Mouse (Mus musculus): Measurements from ENCODE around the gene Ube2z. TPM values are rescaled to one million over a fixed set of nuclear protein-coding genes. Genes with fewer than 3 reads are reported as not detected.

The Ube2z gene
- polyA plus RNA-seq, 1 experiment from 2014 or later: 42.2 TPM

DNA sequence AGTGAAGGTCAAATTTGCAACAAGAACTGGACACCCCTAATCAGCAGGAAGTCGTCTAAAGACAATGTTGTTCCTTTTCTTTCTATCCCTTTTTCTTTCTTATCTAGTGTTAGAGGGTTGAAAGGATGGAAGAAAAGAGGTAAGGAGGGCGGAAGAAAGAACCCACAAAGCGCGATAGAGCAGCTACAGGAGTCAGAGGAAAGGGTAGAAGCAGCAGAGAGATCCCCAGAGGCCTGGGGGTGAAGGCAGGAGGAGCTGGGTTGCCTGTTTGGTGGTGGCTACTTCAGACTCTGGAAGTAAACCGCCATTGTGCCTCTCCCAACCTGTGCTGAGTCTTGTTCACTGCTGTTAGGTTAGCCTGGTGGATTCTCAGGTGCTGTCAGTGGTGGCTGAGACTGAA lies 37.1 kb downstream of the Ube2z start:
- no peak overlapping the region for H3K4me2 ChIP-seq (replicated peaks)
- no peak overlapping the region for H3K27ac ChIP-seq
- H3K9me3 ChIP-seq: no peaks in the 10 kb centered on the region
- H3K27me3 ChIP-seq (replicated peaks): no peaks in the 10 kb centered on the region
- no peaks in the 10 kb centered on the region for H3K4me1 ChIP-seq
- ATAC-seq (ENCODE audit: low FRiP score, low read depth): no peak
- no peak overlapping the region for H3K9ac ChIP-seq
- H3K4me3 ChIP-seq: no peak overlapping the region
- WGBS: 65% methylated on average over 5 of the region's 5 CpGs
- no peaks in the 10 kb centered on the region for H3K36me3 ChIP-seq

DNA sequence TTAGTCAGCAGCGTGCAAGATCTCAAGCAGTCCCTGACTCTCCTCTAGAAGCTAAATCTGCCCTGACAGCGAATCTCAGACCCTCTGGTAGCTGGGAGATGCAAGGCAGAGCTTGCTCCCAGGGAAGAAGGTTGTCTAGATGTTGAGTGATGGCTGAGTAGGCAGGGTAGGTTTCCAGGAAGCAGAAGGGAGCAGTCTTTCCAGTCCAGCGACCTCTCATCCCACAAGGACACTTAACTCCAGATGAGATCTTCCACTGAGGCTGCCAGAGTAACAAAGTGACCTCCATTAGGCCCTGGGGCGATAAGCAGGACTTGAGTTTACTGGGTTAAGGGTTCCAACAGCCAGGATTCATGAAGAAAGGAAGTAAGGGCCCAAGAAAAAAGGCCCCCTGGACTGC lies 44.6 kb downstream of the Ube2z start:
- no peaks in the 10 kb centered on the region for H3K4me1 ChIP-seq
- 73% methylated on average over 4 of the region's 4 CpGs for WGBS
- H3K4me2 ChIP-seq (replicated peaks): no peak overlapping the region
- no peak overlapping the region for H3K4me3 ChIP-seq
- no peaks in the 10 kb centered on the region for H3K9me3 ChIP-seq
- no peak overlapping the region for H3K9ac ChIP-seq
- H3K27me3 ChIP-seq (replicated peaks): no peaks in the 10 kb centered on the region
- H3K36me3 ChIP-seq: no peaks in the 10 kb centered on the region
- no peak for ATAC-seq (ENCODE audit: low FRiP score, low read depth)
- H3K27ac ChIP-seq: no peak overlapping the region

DNA sequence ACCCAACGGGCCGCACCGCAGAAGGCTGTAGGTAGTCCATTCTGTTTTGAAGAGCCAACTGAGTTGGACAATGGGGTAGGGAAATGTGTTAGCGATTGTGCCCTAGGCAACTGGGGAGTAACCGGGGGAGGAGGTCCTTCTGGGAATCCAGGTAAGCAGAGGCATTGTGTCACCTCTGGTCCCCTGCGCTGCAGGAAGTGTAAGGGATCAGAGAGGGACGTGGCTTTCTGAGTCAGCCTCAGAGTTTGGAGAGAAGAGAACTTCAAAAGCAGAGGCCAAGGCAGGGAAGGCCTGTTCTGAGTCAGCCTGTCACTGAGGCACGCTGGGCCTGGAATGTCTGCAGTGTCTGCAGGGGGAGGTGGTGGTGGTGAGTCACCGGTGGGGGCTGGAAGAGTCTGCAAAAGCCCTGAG lies 47.2 kb downstream of the Ube2z start:
- H3K4me3 ChIP-seq: no peak overlapping the region
- no peaks in the 10 kb centered on the region for H3K4me1 ChIP-seq
- H3K27me3 ChIP-seq (replicated peaks): no peaks in the 10 kb centered on the region
- no peak overlapping the region for H3K27ac ChIP-seq
- no peak overlapping the region for H3K9ac ChIP-seq
- no peaks in the 10 kb centered on the region for H3K9me3 ChIP-seq
- no peak overlapping the region for H3K4me2 ChIP-seq (replicated peaks)
- no peaks in the 10 kb centered on the region for H3K36me3 ChIP-seq
- no peak for ATAC-seq (ENCODE audit: low FRiP score, low read depth)
- WGBS: 24% methylated on average over 9 of the region's 9 CpGs

DNA sequence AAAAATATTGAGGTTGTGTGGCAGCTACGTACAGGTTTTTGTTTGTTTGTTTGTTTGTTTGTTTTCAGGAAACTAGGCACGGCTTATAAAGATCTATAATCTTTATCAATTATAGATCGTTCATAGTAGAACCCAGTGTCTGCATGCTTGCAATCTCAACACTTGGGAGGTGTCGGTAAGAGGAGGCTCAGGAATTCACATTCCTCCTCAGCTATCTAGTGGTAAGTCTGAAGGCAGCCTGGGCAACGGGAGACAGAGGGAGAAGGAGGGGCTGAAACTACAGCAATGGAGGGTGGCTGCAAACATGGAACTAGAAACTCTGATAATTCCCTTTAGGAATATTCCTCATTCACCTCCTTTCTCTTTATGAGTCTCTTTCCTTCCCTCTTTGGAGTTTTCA lies 49.8 kb downstream of the Ube2z start:
- H3K4me1 ChIP-seq: peaks cover 4% of the 10 kb centered on the region
- no peak overlapping the region for H3K4me2 ChIP-seq (replicated peaks)
- H3K27ac ChIP-seq: no peak overlapping the region
- H3K27me3 ChIP-seq (replicated peaks): no peaks in the 10 kb centered on the region
- H3K4me3 ChIP-seq: no peak overlapping the region
- no peaks in the 10 kb centered on the region for H3K9me3 ChIP-seq
- no peak for ATAC-seq (ENCODE audit: low FRiP score, low read depth)
- no peaks in the 10 kb centered on the region for H3K36me3 ChIP-seq
- no peak overlapping the region for H3K9ac ChIP-seq
- WGBS: 53% methylated on average over 5 of the region's 5 CpGs

DNA sequence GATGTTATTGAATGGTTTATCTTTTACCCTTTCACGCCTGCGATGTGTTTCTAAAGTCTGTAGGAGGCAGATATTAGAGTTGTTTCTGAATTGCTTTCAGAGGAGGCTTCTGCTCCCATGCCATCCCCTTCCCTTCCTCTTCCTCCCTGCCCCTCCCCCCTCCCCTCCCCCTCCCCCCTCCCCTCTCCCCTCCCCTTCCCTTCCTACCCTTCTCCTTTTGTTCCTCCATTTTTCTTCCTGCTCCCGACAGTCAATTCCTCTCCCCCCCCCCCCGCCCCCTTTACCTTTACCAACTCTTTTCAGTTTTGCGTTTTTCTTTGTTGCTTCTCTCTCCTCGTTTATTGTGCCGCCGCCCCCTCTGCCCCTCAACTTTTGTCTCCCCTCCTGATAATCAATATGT lies 53.2 kb downstream of the Ube2z start:
- Histone ChIP-seq H3K4me1 (peaks cover 4% of the 10 kb centered on the region), H3K27ac (no peak overlapping the region), H3K9me3 (no peaks in the 10 kb centered on the region), H3K27me3 (replicated peaks) (no peaks in the 10 kb centered on the region), H3K4me3 (no peak overlapping the region), H3K4me2 (replicated peaks) (peak overlapping the region; percentile 41), H3K9ac (no peak overlapping the region), H3K36me3 (no peaks in the 10 kb centered on the region)
- no peak for ATAC-seq (ENCODE audit: low FRiP score, low read depth)
- WGBS: 4% methylated on average over 5 of the region's 8 CpGs

DNA sequence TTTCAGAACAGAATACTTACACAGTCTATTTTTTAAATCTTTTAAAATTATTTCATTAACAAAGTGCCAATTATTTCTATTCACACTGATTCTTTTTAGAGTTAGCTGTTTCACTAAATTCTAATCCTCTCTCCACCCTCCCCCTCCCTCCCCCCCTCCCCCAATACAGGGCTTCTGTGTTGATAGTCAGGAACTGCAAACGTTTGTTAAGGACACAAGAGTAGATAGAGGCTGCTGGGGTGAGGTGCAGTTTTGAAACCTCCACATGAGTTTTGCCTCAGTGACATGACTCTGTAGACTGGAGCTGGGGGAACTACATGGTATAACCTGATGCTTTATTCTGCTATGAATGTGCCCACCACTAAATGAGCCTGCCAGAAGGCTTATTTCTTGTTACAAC lies 56.4 kb downstream of the Ube2z start:
- no peak overlapping the region for H3K27ac ChIP-seq
- ATAC-seq (ENCODE audit: low FRiP score, low read depth): no peak
- H3K9ac ChIP-seq: no peak overlapping the region
- peaks cover 4% of the 10 kb centered on the region for H3K4me1 ChIP-seq
- H3K4me3 ChIP-seq: no peak overlapping the region
- H3K4me2 ChIP-seq (replicated peaks): no peak overlapping the region
- no peaks in the 10 kb centered on the region for H3K9me3 ChIP-seq
- 0% methylated on average over 1 of the region's 1 CpGs for WGBS
- no peaks in the 10 kb centered on the region for H3K27me3 ChIP-seq (replicated peaks)
- no peaks in the 10 kb centered on the region for H3K36me3 ChIP-seq

DNA sequence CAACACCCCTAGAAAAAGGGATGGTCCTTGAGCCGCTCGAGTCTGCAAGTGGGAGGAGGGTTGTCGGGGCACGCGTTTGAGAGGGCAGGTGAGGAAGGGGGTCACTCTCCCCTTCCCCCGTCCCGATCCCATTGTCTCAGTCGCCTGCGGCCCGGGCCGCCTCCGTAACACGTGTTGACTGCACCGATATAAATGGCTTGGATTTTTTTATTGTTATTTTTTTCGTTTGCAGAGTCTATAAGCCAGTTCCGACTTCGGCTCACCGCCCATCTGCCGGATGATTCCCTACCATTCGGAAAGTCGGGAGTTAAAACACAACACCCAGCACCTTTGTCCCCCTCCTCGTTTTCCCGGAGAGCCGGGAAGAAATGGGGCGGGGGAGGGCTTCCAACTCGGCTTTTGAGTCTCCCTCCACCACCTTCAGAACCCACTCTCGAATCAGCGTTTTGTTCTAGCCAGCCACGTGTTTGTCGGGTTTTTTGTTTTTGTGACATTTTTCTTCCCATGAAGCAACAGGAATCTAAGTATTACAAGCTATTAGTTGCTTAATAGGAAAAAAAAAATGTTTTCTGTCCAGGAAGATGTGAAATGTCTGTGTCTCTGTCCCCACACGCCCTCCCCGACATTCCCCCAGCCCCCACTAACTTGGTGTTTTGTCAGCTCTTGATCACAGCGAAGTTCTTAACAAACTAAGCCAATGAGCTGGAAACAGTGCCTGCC lies 57.5 kb downstream of the Ube2z start:
- peak; percentile 35; the same call in 1 of the 2 replicates for ATAC-seq (ENCODE audit: low FRiP score, low read depth)

DNA sequence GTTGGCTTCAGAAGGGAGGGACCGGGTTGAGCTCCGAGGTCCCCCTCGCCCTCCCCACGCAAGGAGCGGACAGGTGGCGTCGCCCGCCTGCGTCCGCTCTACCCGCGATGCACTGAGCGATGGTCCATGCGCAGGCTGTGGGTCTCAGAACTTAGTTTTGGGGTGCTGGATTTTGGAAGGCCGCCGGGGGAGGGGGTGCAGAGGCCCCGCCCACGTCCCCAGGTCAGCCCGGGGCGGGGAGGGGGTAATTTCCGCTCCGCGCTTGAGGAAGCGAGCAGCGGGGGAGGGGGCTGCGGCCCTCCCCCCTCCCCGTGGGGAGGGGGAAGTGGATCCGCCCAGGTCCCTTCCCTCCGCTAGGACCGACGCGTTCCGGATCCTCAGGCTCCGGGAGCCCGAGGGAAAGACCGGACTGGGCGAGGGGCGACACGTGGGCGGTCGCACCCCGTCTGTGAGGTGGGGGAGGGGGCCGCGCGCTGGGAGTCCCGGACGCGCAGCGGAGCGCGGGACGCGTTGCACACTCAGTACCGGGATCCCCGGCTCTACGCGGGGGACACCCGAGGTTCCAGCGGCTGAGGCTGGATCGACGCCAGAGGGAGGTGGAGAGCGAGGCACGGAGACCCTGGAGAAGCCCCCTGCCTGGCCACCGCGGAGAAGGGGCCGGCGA lies 58.2 kb downstream of the Ube2z start:
- WGBS: 1% methylated on average over 65 of the region's 67 CpGs
- Histone ChIP-seq H3K9ac (peak overlapping the region; percentile 97), H3K4me3 (peak overlapping the region; percentile 96), H3K36me3 (no peaks in the 10 kb centered on the region), H3K27me3 (replicated peaks) (no peaks in the 10 kb centered on the region), H3K27ac (peak overlapping the region; percentile 95), H3K4me1 (peaks cover 17% of the 10 kb centered on the region), H3K4me2 (replicated peaks) (peak overlapping the region; percentile 88), H3K9me3 (no peaks in the 10 kb centered on the region)
- ATAC-seq (ENCODE audit: low FRiP score, low read depth): peak; percentile 83

More for the DNA sequence above, 57.5 kb downstream of the Ube2z start:
- peak overlapping the region; percentile 97 for H3K9ac ChIP-seq
- H3K27ac ChIP-seq: peak overlapping the region; percentile 95
- H3K4me2 ChIP-seq (replicated peaks): peak overlapping the region; percentile 88
- peak overlapping the region; percentile 96 for H3K4me3 ChIP-seq
- peaks cover 13% of the 10 kb centered on the region for H3K4me1 ChIP-seq
- under 1% methylated on average over 33 of the region's 33 CpGs for WGBS
- no peaks in the 10 kb centered on the region for H3K36me3 ChIP-seq
- no peaks in the 10 kb centered on the region for H3K9me3 ChIP-seq
- H3K27me3 ChIP-seq (replicated peaks): no peaks in the 10 kb centered on the region

DNA sequence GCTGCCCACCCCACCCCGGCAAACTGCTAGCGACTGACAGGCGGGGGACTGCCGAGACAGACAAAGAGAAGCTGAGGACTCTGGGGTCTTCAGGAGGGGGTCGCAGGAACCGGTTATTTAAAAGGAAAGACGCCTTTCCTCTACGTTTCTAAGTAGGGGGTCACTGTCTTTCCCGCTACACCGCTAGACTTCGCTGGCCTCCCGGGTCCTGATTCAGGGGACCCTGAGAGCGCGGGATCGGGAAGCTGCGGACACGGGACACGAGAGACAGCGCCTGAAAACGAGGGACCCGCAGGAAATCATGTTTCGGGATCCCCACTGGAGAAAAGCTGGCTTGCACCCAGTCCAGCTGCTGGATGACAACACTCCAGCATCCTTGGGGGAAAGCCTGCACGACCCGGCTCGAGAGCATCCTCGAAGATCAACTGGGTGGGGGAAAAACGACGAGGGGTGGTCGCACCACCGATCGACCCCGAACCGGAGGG lies 58.8 kb downstream of the Ube2z start:
- peak overlapping the region; percentile 97 for H3K9ac ChIP-seq
- under 1% methylated on average over 33 of the region's 33 CpGs for WGBS
- ATAC-seq (ENCODE audit: low FRiP score, low read depth): peak; percentile 44

DNA sequence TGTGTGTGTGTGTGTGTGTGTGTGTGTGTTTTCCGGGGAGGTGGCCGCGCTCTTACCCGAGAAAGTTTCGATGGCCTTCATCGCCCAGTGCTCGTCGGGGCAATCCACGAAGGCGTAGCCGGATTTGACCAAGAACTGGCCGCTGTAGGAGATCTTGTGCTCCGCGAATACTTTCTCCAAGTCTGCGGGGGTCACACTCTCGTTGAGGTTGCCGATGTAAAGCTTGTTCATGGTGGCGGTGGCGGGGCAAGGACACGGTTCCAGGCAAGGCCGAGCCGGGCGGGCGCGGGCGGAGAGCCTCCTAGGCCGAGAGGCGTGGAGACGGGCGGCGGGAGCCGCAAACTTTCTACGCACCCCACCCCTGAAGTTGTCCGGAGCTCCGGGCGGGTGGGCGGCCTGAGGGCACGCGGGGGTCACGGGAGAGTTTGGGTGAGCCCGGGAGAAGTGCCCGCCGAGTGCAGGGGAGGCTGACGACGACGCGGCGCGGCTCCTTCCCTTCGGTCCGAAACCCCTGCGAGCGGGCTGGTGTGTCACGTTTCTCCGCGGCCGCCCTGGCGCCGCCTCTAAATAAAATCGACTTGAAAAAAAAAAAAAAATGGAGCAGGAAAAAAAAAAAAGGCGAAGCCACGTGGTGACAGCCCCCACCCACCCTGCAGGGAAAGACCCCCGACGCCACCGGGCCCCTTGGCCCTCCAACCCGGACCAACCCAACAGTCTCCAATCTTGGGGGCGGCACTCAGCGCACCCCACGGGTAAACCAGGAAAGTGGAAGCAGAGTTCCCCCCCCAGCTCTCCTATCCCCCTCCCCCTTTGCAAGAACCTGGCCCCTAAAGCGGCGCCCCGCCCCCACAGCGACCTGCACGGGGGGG lies 59.6 kb downstream of the Ube2z start, which contains the start of gene Igf2bp1:
Gene Igf2bp1, minus strand, starts transcription at position 538 of the 869 bp plus-strand sequence.
- Histone ChIP-seq H3K4me3 (peak within 1 kb of the TSS; percentile 96), H3K9ac (peak within 1 kb of the TSS; percentile 97), H3K27ac (peak within 1 kb of the TSS; percentile 95), H3K27me3 (replicated peaks) (no peaks in the 10 kb centered on the region), H3K9me3 (no peaks in the 10 kb centered on the region), H3K4me1 (peaks cover 22% of the 10 kb centered on the region), H3K36me3 (no peaks in the 10 kb centered on the region), H3K4me2 (replicated peaks) (peak within 1 kb of the TSS; percentile 88)
- ATAC-seq (ENCODE audit: low FRiP score, low read depth): 0 out of 2 replicates have a peak, but pooled peaks have one; percentile 41
- WGBS: under 1% methylated on average over 69 of the region's 74 CpGs

More for the DNA sequence above, 58.8 kb downstream of the Ube2z start:
- H3K27me3 ChIP-seq (replicated peaks): no peaks in the 10 kb centered on the region
- peak overlapping the region; percentile 95 for H3K27ac ChIP-seq
- H3K4me2 ChIP-seq (replicated peaks): peak overlapping the region; percentile 88
- H3K4me3 ChIP-seq: peak overlapping the region; percentile 96
- no peaks in the 10 kb centered on the region for H3K9me3 ChIP-seq
- peaks cover 21% of the 10 kb centered on the region for H3K4me1 ChIP-seq
- no peaks in the 10 kb centered on the region for H3K36me3 ChIP-seq

DNA sequence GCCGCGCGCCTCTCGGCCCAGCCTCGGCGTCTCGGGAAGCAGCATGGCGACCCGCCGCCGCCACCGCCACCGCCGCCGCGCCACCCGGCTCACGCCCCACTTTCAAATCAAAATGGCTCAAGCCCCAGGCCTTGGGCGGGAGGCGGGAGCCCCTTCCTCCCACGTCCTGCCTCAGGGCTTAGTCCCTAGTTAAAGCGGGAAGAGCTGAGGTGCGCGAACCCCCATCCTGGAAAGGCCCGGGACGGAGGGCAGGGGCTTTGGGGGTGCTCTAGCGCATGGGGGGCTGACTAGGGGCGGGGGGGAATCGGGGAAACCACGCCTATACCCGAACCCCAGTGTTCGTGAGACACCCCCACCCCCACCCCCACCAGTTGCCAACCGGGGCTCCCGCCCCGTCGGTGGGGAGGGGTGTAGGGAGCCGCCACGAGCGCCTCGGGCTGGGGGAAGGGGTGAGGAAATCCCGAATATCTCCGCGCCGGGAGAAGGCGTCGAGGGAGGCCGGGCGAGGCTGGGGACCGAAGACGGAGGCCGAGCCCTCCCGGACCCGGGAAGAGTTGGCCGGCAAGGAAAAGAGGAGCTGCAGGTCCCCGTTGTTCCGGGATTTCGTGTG lies 60.3 kb downstream of the Ube2z start:
- Histone ChIP-seq H3K4me1 (peaks cover 25% of the 10 kb centered on the region), H3K27me3 (replicated peaks) (no peaks in the 10 kb centered on the region), H3K9me3 (no peaks in the 10 kb centered on the region), H3K27ac (peak overlapping the region; percentile 88), H3K9ac (peak overlapping the region; percentile 97), H3K4me3 (peak overlapping the region; percentile 96), H3K36me3 (no peaks in the 10 kb centered on the region), H3K4me2 (replicated peaks) (peak overlapping the region; percentile 88)
- ATAC-seq (ENCODE audit: low FRiP score, low read depth): no peak
- under 1% methylated on average over 55 of the region's 57 CpGs for WGBS
